Mouse (Mus musculus) bone marrow, adult 2 months (tissue): Measurements from ENCODE around the gene Bace2. TPM values are rescaled to one million over a fixed set of nuclear protein-coding genes. Genes with fewer than 3 reads are reported as not detected.

Experiments used
- H3K27ac ChIP-seq: fragments of 200-500 bp; 2 replicates; pipeline ENCODE4 v1.5.1; 2012; ENCODE audit warnings: low read depth, mild to moderate bottlenecking, control low read depth, inconsistent platforms, low read length; ENCODE audit not compliant: control insufficient read depth, poor library complexity, insufficient read depth
- H3K4me1 ChIP-seq: fragments of 200-500 bp; 2 replicates; pipeline ENCODE4 v1.6.1; 2011; ENCODE audit warnings: low read length; ENCODE audit not compliant: control insufficient read depth, insufficient read depth
- H3K4me3 ChIP-seq: fragments of 200-500 bp; replicated peaks from 2 replicates; pipeline ENCODE3; 2011; ENCODE audit warnings: mild to moderate bottlenecking, low read depth, low read length, control low read depth; ENCODE audit not compliant: control insufficient read depth
- CTCF ChIP-seq: fragments of 200-500 bp; IDR thresholded peaks from 2 replicates; pipeline ENCODE4 v1.5.1; 2011; ENCODE audit warnings: low read length, control low read depth; ENCODE audit not compliant: control insufficient read depth, insufficient read depth
- POLR2A ChIP-seq: fragments of 200-500 bp; IDR thresholded peaks from 2 replicates; pipeline ENCODE4 v1.6.1; 2011; ENCODE audit warnings: low read depth, mild to moderate bottlenecking, control low read depth, low read length, borderline replicate concordance; ENCODE audit not compliant: control insufficient read depth
- WGBS: fragments of 180-500 bp; shearing (Covaris S2); methylation state at CpG from one replicate; pipeline ENCODE4 v1.1.7; 2018; 5-methylcytosine and 5-hydroxymethylcytosine counted together
- polyA plus RNA-seq: library from polyadenylated mRNA; stranded (reverse); fragments of >200 nt; gene quantifications from 2 replicates; pipeline ENCODE4 v1.2.4, GENCODE M21; 2011; ENCODE audit warnings: low replicate concordance; ENCODE audit not compliant: missing spikeins, insufficient read depth, insufficient read length

Gene Bace2
- polyA plus RNA-seq, 1 experiment, result 0.72 TPM

DNA sequence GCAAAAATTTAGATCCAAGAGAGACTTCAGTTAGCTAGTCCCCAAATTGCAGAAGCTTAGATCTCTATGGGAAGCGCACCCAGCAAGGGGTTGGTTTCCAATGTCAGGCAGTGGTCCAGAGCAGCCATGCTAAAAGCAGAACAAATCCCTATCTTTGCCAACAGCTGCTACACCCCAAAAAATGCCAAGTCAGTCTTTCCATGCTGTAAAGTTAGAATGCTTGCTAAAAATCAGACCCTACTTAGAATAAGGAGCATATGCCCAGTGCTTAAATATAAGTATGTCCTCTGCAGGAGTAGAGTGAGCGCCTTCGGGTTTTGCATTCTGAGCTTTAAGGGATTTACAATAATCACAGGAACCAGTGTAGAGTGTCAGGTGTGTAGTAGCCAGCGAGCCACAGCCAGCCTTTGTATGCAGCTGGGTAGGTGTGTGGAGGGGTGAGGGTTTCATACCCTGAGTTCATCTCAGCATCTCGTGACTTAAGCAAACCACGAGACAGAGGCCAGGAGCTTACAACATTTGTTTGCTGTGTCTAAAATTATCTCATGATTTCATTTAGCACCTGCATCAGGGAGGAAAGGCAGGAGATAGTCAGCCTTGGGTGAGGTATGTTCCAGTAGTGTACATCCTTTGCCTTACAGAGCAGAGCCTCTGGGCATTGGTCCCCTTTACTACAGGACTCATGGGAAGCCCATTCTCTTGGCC lies 62.4 kb downstream of the Bace2 start:
- TF ChIP-seq CTCF (no peak), POLR2A (no peak)
- 53% methylated on average over 6 of the region's 6 CpGs for WGBS

DNA sequence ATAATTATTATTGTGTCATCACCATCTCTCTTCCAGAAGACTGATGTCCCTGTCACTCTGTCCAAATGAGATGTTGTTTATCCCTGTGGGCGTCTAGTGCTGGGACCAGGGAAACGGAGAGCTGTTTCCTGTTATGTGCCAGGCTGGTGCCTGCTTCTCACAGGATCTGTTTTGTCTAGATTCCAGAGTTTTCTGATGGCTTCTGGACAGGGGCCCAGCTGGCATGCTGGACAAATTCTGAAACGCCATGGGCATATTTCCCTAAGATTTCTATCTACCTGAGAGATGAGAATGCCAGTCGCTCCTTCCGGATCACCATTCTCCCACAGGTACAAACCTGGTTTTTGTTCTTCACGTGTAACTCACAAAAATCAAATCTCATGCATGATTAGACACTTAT lies 65.1 kb downstream of the Bace2 start:
- H3K4me1 ChIP-seq, result no peaks in the 10 kb centered on the region
- 79% methylated on average over 6 of the region's 6 CpGs for WGBS
- no peak overlapping the region for H3K4me3 ChIP-seq
- TF ChIP-seq CTCF, result no peak
- no peak for TF ChIP-seq POLR2A
- no peak overlapping the region for H3K27ac ChIP-seq

More for the DNA sequence above, 62.4 kb downstream of the Bace2 start:
- Histone ChIP-seq H3K4me3 (no peak overlapping the region), H3K27ac (no peak overlapping the region), H3K4me1 (no peaks in the 10 kb centered on the region)

- 72% methylated on average over 1 of the region's 1 CpGs for WGBS
- TF ChIP-seq POLR2A, result no peak
- TF ChIP-seq CTCF, result no peak
- H3K4me3 ChIP-seq, result no peak overlapping the region
Observed at GRCm38 (mm10) chr16:97423627-97424026, 67.1 kb downstream of the Bace2 start.

DNA sequence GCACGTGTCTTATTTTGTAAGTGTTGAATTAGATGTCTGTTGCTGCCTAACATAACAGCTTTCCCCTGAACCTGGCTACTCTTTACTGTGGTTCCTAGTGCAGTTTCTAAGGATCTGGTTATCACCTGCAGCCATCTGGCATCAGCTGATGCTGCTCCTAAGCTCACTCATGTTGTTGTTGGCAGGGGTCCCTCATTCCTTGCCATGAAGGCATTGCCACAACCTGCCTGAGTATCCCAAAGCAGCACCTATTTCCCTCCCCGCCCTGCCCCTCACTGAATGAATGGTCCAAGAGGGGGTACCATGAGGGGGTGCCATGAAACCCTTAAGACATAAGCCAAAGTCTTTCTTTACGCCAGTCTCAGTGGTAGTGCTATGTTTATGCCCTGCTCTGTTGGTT lies 71.5 kb downstream of the Bace2 start:
- 75% methylated on average over 3 of the region's 3 CpGs for WGBS
- no peak overlapping the region for H3K4me3 ChIP-seq
- no peaks in the 10 kb centered on the region for H3K4me1 ChIP-seq
- TF ChIP-seq POLR2A, result no peak
- TF ChIP-seq CTCF, result no peak
- H3K27ac ChIP-seq, result no peak overlapping the region

More at GRCm38 (mm10) chr16:97423627-97424026, 67.1 kb downstream of the Bace2 start:
- H3K27ac ChIP-seq, result no peak overlapping the region
- H3K4me1 ChIP-seq, result no peaks in the 10 kb centered on the region

- no peak overlapping the region for H3K27ac ChIP-seq
- no peak overlapping the region for H3K4me3 ChIP-seq
- TF ChIP-seq CTCF (no peak), POLR2A (no peak)
- 89% methylated on average over 4 of the region's 4 CpGs for WGBS
- H3K4me1 ChIP-seq, result no peaks in the 10 kb centered on the region
Observed at GRCm38 (mm10) chr16:97430091-97430490, 73.5 kb downstream of the Bace2 start.

DNA sequence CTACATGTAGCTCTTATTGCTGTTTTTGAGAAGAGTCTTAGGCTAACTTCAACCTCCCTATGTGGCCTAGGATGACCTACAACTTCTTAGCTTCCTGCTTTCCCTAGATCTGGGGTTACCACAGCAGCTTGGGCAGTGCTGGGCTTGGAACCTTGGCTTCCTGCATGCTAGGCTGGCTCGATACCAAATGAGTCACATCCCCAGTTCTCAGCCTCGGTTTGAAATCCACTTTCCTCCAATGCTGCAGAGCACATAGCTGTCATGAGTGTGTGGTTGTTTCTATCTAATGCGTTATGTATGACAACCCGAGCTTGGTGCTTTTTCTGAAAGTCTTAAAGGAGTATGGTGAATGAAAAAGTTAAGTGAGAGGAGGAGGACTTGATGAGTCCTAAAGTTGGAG lies 74.8 kb downstream of the Bace2 start:
- no peak for TF ChIP-seq POLR2A
- no peak for TF ChIP-seq CTCF
- Histone ChIP-seq H3K27ac (no peak overlapping the region), H3K4me3 (no peak overlapping the region), H3K4me1 (no peaks in the 10 kb centered on the region)
- whole genome bisulfite sequencing, result 18% methylated on average over 4 of the region's 4 CpGs

DNA sequence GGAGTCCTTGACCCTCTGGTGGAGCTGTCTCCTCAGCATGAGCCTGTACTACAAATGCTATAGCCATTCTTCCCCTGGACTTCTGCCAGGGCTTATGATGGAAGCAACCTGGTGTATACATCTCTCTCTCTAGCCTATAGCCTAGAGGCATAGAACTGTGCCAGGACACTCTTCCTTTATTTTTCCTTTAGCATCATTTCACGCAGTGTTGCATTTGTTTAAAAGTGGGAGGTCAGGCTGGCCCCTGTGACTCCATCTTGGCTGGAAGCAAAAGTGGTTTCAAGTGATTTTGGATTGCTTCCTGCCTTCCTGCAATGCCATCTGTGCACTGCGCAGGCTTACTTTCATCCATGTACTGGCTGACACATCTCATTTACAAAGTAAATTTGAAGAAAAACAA lies 77.7 kb downstream of the Bace2 start:
- H3K27ac ChIP-seq, result no peak overlapping the region
- TF ChIP-seq POLR2A (no peak), CTCF (no peak)
- H3K4me1 ChIP-seq, result no peaks in the 10 kb centered on the region
- 82% methylated on average over 2 of the region's 2 CpGs for WGBS
- H3K4me3 ChIP-seq, result no peak overlapping the region

- H3K4me3 ChIP-seq, result no peak overlapping the region
- no peaks in the 10 kb centered on the region for H3K4me1 ChIP-seq
- TF ChIP-seq CTCF, result no peak
- no peak overlapping the region for H3K27ac ChIP-seq
- WGBS, result 30% methylated on average over 1 of the region's 1 CpGs
Observed at GRCm38 (mm10) chr16:97437448-97438056, 81.0 kb downstream of the Bace2 start.

DNA sequence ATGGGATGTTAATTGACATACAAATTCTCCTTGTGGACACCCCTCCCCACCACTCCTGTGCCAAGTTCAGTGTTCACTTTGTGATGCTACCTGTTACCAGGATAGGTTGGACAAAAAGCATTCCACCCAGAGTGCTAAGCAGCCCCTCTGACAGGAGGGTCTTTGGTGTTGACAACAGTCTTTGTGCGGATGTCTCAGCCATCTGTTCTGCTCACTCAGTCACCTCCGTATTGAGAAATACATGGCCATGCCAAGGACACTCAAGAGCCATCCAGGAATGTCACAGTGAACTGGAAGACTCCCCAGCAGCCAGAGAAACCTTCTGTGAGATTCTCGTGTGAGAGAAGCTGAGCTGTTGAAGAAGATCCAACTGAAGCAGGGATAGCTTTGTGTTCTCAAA lies 81.6 kb downstream of the Bace2 start:
- Histone ChIP-seq H3K4me1 (no peaks in the 10 kb centered on the region), H3K27ac (no peak overlapping the region), H3K4me3 (no peak overlapping the region)
- WGBS, result 68% methylated on average over 3 of the region's 3 CpGs
- TF ChIP-seq POLR2A (no peak), CTCF (no peak)
